Mouse (Mus musculus): ENCODE measurements around the gene Samd4b.

DNA sequence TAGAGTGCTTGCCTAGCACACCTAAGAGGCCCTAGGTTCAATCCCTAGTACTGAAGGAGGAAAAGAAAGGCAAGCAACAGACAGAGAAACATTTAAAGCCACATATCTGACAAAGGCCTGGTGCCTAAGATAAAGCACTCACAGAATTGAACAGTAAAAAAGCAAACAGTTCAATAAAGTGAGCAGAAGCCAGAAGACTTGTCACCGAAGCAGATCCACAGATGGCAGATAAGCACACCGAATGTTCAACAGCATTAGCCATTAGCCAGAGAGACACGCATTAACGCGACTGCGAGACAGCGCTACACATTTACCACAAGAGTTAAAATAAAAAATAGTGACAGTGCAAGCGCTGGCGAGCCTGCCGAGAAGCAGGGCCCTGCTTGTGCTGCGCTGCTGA is 15.1 kb downstream of the Samd4b start:
- TF ChIP-seq HCFC1 (IDR thresholded peaks at IDR 0.05; ENCODE audit: borderline replicate concordance, insufficient read depth, low read length) (no peak), ZC3H11A (IDR thresholded peaks at IDR 0.05; ENCODE audit: borderline replicate concordance, low read depth, low read length) (no peak), ZNF384 (IDR thresholded peaks at IDR 0.05; ENCODE audit: low read depth, low read length) (no peak), CHD2 (IDR thresholded peaks at IDR 0.05; ENCODE audit: low read depth, low read length) (no peak)
